Mouse (Mus musculus) CH12.LX (cell line): Measurements from ENCODE around the gene Ccdc58. TPM values are rescaled to one million over a fixed set of nuclear protein-coding genes. Genes with fewer than 3 reads are reported as not detected.
"Not testable (repeated sequence)": the region's sequence is repeated elsewhere in the genome, so short reads cannot be mapped to it uniquely, and the experiment has no call there.

Experiments
- DNase-seq: peaks from one replicate; pipeline ENCODE4 v3.0.0-alpha.2; 2013; ENCODE audit errors: extremely low read depth
- H3K27ac ChIP-seq: 2 replicates; pipeline ENCODE4 v1.5.1; 2012; ENCODE audit warnings: low read depth, mild to moderate bottlenecking, control low read depth, moderate library complexity; ENCODE audit not compliant: insufficient read depth
- H3K27me3 ChIP-seq: replicated peaks from 2 replicates; pipeline ENCODE3; 2012; ENCODE audit warnings: inconsistent platforms
- H3K36me3 ChIP-seq, 2 experiments: replicated peaks in 1 of 2; 2 replicates each; pipeline versions ENCODE3 to v1.6.1; 2012; ENCODE audit warnings: inconsistent platforms in 1 of 2, low read length in 1 of 2, mild to moderate bottlenecking in 1 of 2, mixed read lengths in 1 of 2, moderate library complexity in 1 of 2; ENCODE audit not compliant: control insufficient read depth in 1 of 2, insufficient read depth in 1 of 2
- H3K4me1 ChIP-seq, 2 experiments: 2 replicates each; pipeline ENCODE4 v1.6.1; 2012; ENCODE audit warnings: inconsistent platforms in 1 of 2, moderate library complexity in 1 of 2; ENCODE audit not compliant: insufficient read depth in 2 of 2, control insufficient read depth in 1 of 2
- H3K4me2 ChIP-seq: 2 replicates; pipeline ENCODE4 v1.6.1; 2012; ENCODE audit warnings: low read depth, mild to moderate bottlenecking, control low read depth; ENCODE audit not compliant: poor library complexity, insufficient read depth, severe bottlenecking
- H3K4me3 ChIP-seq, 3 experiments: fragments of 150-350 bp in 1 of 3; sonication (generic) in 1 of 3; replicated peaks in 1 of 3; 2 replicates each; pipeline versions ENCODE3 to v1.5.1; 2011 to 2012; ENCODE audit warnings: low read depth in 2 of 3, low read length in 2 of 3, mild to moderate bottlenecking in 2 of 3, moderate library complexity in 2 of 3, control low read depth in 1 of 3, improper control_type of control experiment in 1 of 3, inconsistent platforms in 1 of 3, mixed read lengths in 1 of 3; ENCODE audit not compliant: poor library complexity in 1 of 3
- H3K79me2 ChIP-seq: replicated peaks from 2 replicates; pipeline ENCODE4 v1.6.1; 2012; ENCODE audit warnings: mild to moderate bottlenecking, moderate library complexity; ENCODE audit not compliant: control insufficient read depth, poor library complexity, insufficient read depth, severe bottlenecking; ENCODE audit errors: extremely low read depth
- H3K9ac ChIP-seq: 2 replicates; pipeline ENCODE4 v1.6.1; 2012; ENCODE audit warnings: low read depth, mild to moderate bottlenecking, control low read depth, moderate library complexity; ENCODE audit not compliant: insufficient read depth
- H3K9me3 ChIP-seq: replicated peaks from 2 replicates; pipeline ENCODE3; 2012; ENCODE audit warnings: low read length, inconsistent platforms, mixed read lengths
- CHD1 ChIP-seq: IDR thresholded peaks from 2 replicates; pipeline ENCODE4 v1.6.1; 2012; ENCODE audit warnings: low read depth, low read length, improper control_type of control experiment, inconsistent platforms
- CHD2 ChIP-seq: IDR thresholded peaks from 2 replicates; pipeline ENCODE4 v1.6.1; 2011; ENCODE audit warnings: low read length, improper control_type of control experiment
- CTCF ChIP-seq, 2 experiments: IDR thresholded peaks in 1 of 2; conservative IDR thresholded peaks in 1 of 2; 2 replicates each; pipeline ENCODE4 v1.5.1; 2011 to 2012; ENCODE audit warnings: low read depth in 2 of 2, low read length in 2 of 2, improper control_type of control experiment in 1 of 2, inconsistent platforms in 1 of 2, mild to moderate bottlenecking in 1 of 2, moderate library complexity in 1 of 2
- E2F4 ChIP-seq: IDR thresholded peaks from 2 replicates; pipeline ENCODE4 v1.6.1; 2011; ENCODE audit warnings: low read depth, low read length, improper control_type of control experiment; ENCODE audit not compliant: insufficient replicate concordance
- ELF1 ChIP-seq: IDR thresholded peaks from 2 replicates; pipeline ENCODE4 v1.6.1; 2014; ENCODE audit warnings: low read depth, mild to moderate bottlenecking, inconsistent platforms, low read length, improper control_type of control experiment
- EP300 ChIP-seq: IDR thresholded peaks from 2 replicates; pipeline ENCODE4 v1.6.1; 2011; ENCODE audit warnings: low read length, improper control_type of control experiment
- ETS1 ChIP-seq: conservative IDR thresholded peaks from 2 replicates; pipeline ENCODE4 v1.6.1; 2012; ENCODE audit warnings: low read depth, mild to moderate bottlenecking, inconsistent platforms, low read length, improper control_type of control experiment, moderate library complexity
- JUN ChIP-seq: IDR thresholded peaks from 2 replicates; pipeline ENCODE4 v1.6.1; 2011; ENCODE audit warnings: low read depth, mild to moderate bottlenecking, low read length, improper control_type of control experiment, moderate library complexity; ENCODE audit not compliant: insufficient read depth
- KAT2A ChIP-seq: IDR thresholded peaks from 2 replicates; pipeline ENCODE4 v1.6.1; 2012; ENCODE audit warnings: low read length, improper control_type of control experiment, inconsistent platforms; ENCODE audit not compliant: insufficient replicate concordance
- MAX ChIP-seq: IDR thresholded peaks from 2 replicates; pipeline ENCODE4 v1.6.1; 2011; ENCODE audit warnings: low read length, improper control_type of control experiment
- MEF2A ChIP-seq: IDR thresholded peaks from 2 replicates; pipeline ENCODE4 v1.6.1; 2014; ENCODE audit warnings: low read depth, mild to moderate bottlenecking, inconsistent platforms, low read length, improper control_type of control experiment, borderline replicate concordance
- MXI1 ChIP-seq: IDR thresholded peaks from 2 replicates; pipeline ENCODE4 v1.6.1; 2011; ENCODE audit warnings: mild to moderate bottlenecking, low read depth, low read length, improper control_type of control experiment
- POLR2A ChIP-seq: IDR thresholded peaks from 2 replicates; pipeline ENCODE4 v1.6.1; 2011; ENCODE audit warnings: low read depth, mild to moderate bottlenecking, improper control_type of control experiment, low read length
- POLR2AphosphoS2 ChIP-seq: IDR thresholded peaks from 2 replicates; pipeline ENCODE4 v1.6.1; 2011; ENCODE audit warnings: low read depth, low read length, improper control_type of control experiment
- RAD21 ChIP-seq: IDR thresholded peaks from 2 replicates; pipeline ENCODE4 v1.6.1; 2011; ENCODE audit warnings: low read depth, mild to moderate bottlenecking, low read length, improper control_type of control experiment, moderate library complexity
- RCOR1 ChIP-seq: conservative IDR thresholded peaks from 2 replicates; pipeline ENCODE4 v1.6.1; 2012; ENCODE audit warnings: low read depth, mild to moderate bottlenecking, inconsistent platforms, low read length, improper control_type of control experiment
- SIN3A ChIP-seq: IDR thresholded peaks from 2 replicates; pipeline ENCODE4 v1.6.1; 2012; ENCODE audit warnings: low read length, improper control_type of control experiment, inconsistent platforms
- TCF12 ChIP-seq: IDR thresholded peaks from 2 replicates; pipeline ENCODE4 v1.6.1; 2014; ENCODE audit warnings: low read depth, mild to moderate bottlenecking, inconsistent platforms, low read length, improper control_type of control experiment
- USF2 ChIP-seq: conservative IDR thresholded peaks from 2 replicates; pipeline ENCODE4 v1.6.1; 2011; ENCODE audit warnings: low read depth, low read length, improper control_type of control experiment
- ZC3H11A ChIP-seq: IDR thresholded peaks from 2 replicates; pipeline ENCODE4 v1.6.1; 2012; ENCODE audit warnings: low read depth, mild to moderate bottlenecking, inconsistent platforms, low read length, improper control_type of control experiment
- ZNF384 ChIP-seq: IDR thresholded peaks from 2 replicates; pipeline ENCODE4 v1.6.1; 2012; ENCODE audit warnings: low read depth, low read length, improper control_type of control experiment, inconsistent platforms
- dilution Hi-C: fragments of 300-500 bp; cut with MboI; formaldehyde crosslinking; loops from 2 replicates; pipeline ENCODE4 v1.14.3; 2020; ENCODE audit warnings: low sequenced_read_pairs; ENCODE audit not compliant: extremely low pct_unique_long_range_greater_than_20kb, extremely low pct_ligation_motif_present
- in situ Hi-C: fragments of 300-500 bp; cut with MboI; formaldehyde crosslinking; loops from 3 replicates; pipeline ENCODE4 v1.14.3; 2019; ENCODE audit warnings: low sequenced_read_pairs, low pct_ligation_motif_present, low pct_unique_long_range_greater_than_20kb, mixed read lengths
- polyA plus RNA-seq: library from polyadenylated mRNA; unstranded; fragments of >175 nt; gene quantifications from 2 replicates; pipeline ENCODE4 v1.2.1, GENCODE M21; 2012; ENCODE audit warnings: low read depth; ENCODE audit not compliant: insufficient read length
- total RNA-seq, 2 experiments: library from RNA; depleted of rRNA; stranded (reverse); fragments of 300-350 nt in 1 of 2; fragments of >200 nt in 1 of 2; gene quantifications; 2 replicates each; pipeline ENCODE4 v1.2.3; 2012 to 2014

The Ccdc58 gene
- total and polyA plus RNA-seq, 3 experiments, result 188 to 545 (median 280) TPM

GRCm38 (mm10) chr16:36056416-36056815 is 15.1 kb upstream of the Ccdc58 start:
- Histone ChIP-seq H3K4me2 (no peak overlapping the region), H3K9ac (no peak overlapping the region), H3K36me3 (peaks cover 7 to 76% of the 10 kb centered on the region in 2 experiments), H3K4me3 (no peak overlapping the region), H3K27ac (no peak overlapping the region), H3K79me2 (no peaks in the 10 kb centered on the region), H3K4me1 (peaks cover 3 to 22% of the 10 kb centered on the region in 2 experiments; a peak in 2 of 4 replicates), H3K9me3 (no peaks in the 10 kb centered on the region), H3K27me3 (no peaks in the 10 kb centered on the region)
- TF ChIP-seq USF2, result no peak
- in situ Hi-C loops (no loop called here), dilution Hi-C loops (no loop called here)
- no peak for DNase-seq

- Histone ChIP-seq H3K4me1 (peaks cover 3 to 22% of the 10 kb centered on the region in 2 experiments; a peak in 2 of 4 replicates), H3K9ac (no peak overlapping the region), H3K4me3 (no peak overlapping the region), H3K27me3 (no peaks in the 10 kb centered on the region), H3K36me3 (peaks cover 0 to 71% of the 10 kb centered on the region in 2 experiments), H3K27ac (no peak overlapping the region), H3K79me2 (no peaks in the 10 kb centered on the region), H3K4me2 (no peak overlapping the region), H3K9me3 (no peaks in the 10 kb centered on the region)
- no peak for DNase-seq
- in situ Hi-C loops, result no loop called here
- dilution Hi-C loops, result no loop called here
- TF ChIP-seq SIN3A (no peak), CTCF (conservative IDR thresholded peaks at IDR 0.05 in 1 of 2, IDR thresholded peaks at IDR 0.05 in 1 of 2; ENCODE audit: low read depth in 2 of 2, low read length in 2 of 2) (no peak), KAT2A (no peak), RCOR1 (no peak), ETS1 (no peak), ZNF384 (no peak), CHD2 (no peak), TCF12 (no peak), RAD21 (no peak), MEF2A (no peak), JUN (no peak), EP300 (no peak), POLR2AphosphoS2 (no peak), MXI1 (no peak), E2F4 (no peak), MAX (no peak), ZC3H11A (no peak), POLR2A (no peak), CHD1 (no peak), ELF1 (no peak)
These were observed 13.5 kb upstream of the Ccdc58 start for GRCm38 (mm10) chr16:36057933-36058475.

- H3K27ac ChIP-seq, dilution Hi-C loops, H3K4me2 ChIP-seq, H3K9me3 ChIP-seq, in situ Hi-C loops, H3K4me3 ChIP-seq, DNase-seq, H3K9ac ChIP-seq, H3K79me2 ChIP-seq, H3K27me3 ChIP-seq: not testable (repeated sequence)
- Histone ChIP-seq H3K36me3 (peaks cover 0 to 63% of the 10 kb centered on the region in 2 experiments), H3K4me1 (peaks cover 0 to 11% of the 10 kb centered on the region in 2 experiments; a peak in 1 of 4 replicates)
These were observed 9.0 kb upstream of the Ccdc58 start for GRCm38 (mm10) chr16:36062534-36062933.
